Comparison of ENCODE assay signal across 21 mouse cellular contexts in the genomic region with DNA sequence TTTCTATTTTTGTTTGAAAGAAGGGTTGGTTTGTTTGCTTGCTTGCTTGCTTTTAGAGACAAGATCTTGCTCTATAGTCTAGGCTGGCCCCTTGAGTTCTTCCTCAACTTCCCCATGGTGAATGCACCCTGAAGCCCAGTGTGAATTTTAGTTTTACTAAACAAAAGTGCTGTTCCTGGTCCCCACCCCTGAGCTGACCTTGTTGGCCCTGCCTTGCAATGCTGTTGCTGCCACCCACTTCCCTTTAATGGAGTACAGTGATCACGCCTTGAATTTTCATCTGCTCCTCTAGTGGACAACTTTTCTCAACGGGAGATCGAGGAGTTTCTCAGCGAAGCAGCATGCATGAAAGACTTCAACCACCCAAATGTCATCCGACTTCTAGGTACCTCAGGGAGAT. TPM values are rescaled to one million over a fixed set of nuclear protein-coding genes. Genes with fewer than 3 reads are reported as not detected.
DNase-seq lines count a peak whose midpoint lies in the region; ATAC-seq and TF ChIP-seq lines count a peak whose summit lies in the region.
"Had no signal": no experiment of that assay in that cellular context is flagged by ENCODE, and none has a peak within 500 bp of the region (broad histone marks: within the 10 kb centered on the region; RNA-seq: fewer than 3 reads in every experiment).

No protein-coding gene starts in this region.

- 87% methylated on average over 5 of the region's 5 CpGs for WGBS in lung, postnatal 0 days
- WGBS in embryonic facial prominence, embryonic 10.5 days: 88% methylated on average over 5 of the region's 5 CpGs
- WGBS in thymus, adult 2 months: 70% methylated on average over 5 of the region's 5 CpGs
- whole genome bisulfite sequencing in midbrain, embryonic 16.5 days: 95% methylated on average over 5 of the region's 5 CpGs

- no peak for TF ChIP-seq POLR2A in thymus, adult 2 months (IDR thresholded peaks at IDR 0.05; ENCODE audit: control insufficient read depth, extremely low read depth, insufficient read depth, low read length, poor library complexity)

- no peak for TF ChIP-seq CTCF in lung, postnatal 0 days (IDR thresholded peaks at IDR 0.05)
- no peak for TF ChIP-seq CTCF in thymus, adult 2 months (IDR thresholded peaks at IDR 0.05; ENCODE audit: borderline replicate concordance, control insufficient read depth, extremely low read depth, insufficient read depth, low read length, poor library complexity)

- no peak for TF ChIP-seq EP300 in lung, postnatal 0 days (IDR thresholded peaks at IDR 0.05)

- no peak overlapping the region for H3K9ac ChIP-seq in lung, postnatal 0 days (replicated peaks; ENCODE audit: low read depth)
- H3K9ac ChIP-seq in midbrain, embryonic 16.5 days (ENCODE audit: low read depth, low read length): no peak overlapping the region
- H3K9ac ChIP-seq: embryonic facial prominence, embryonic 15.5 days; hindbrain, embryonic 12.5 days; hindbrain, embryonic 15.5 days had no signal

- no peaks in the 10 kb centered on the region for H3K27me3 ChIP-seq in lung, postnatal 0 days (replicated peaks; ENCODE audit: insufficient read depth, low read length)
- H3K27me3 ChIP-seq in embryonic facial prominence, embryonic 10.5 days (replicated peaks; ENCODE audit: low read depth, poor library complexity, severe bottlenecking): no peaks in the 10 kb centered on the region
- no peaks in the 10 kb centered on the region; the same call in 1 of the 2 replicates for H3K27me3 ChIP-seq in thymus, adult 2 months (ENCODE audit: control insufficient read depth, insufficient read depth, low read length)
- no peaks in the 10 kb centered on the region for H3K27me3 ChIP-seq in midbrain, embryonic 16.5 days (ENCODE audit: control insufficient read depth, insufficient read depth, low read depth, low read length)
- H3K27me3 ChIP-seq: embryonic facial prominence, embryonic 15.5 days; hindbrain, embryonic 12.5 days; hindbrain, embryonic 15.5 days had no signal

- H3K36me3 ChIP-seq in lung, postnatal 0 days (ENCODE audit: insufficient read depth, low read length): peaks cover 16% of the 10 kb centered on the region; the same call in 1 of the 2 replicates
- peaks cover 62% of the 10 kb centered on the region for H3K36me3 ChIP-seq in embryonic facial prominence, embryonic 10.5 days (replicated peaks)
- H3K36me3 ChIP-seq in thymus, adult 2 months (ENCODE audit: control insufficient read depth, insufficient read depth, low read length): no peaks in the 10 kb centered on the region
- H3K36me3 ChIP-seq in midbrain, embryonic 16.5 days (ENCODE audit: control insufficient read depth, insufficient read depth, low read length): no peaks in the 10 kb centered on the region
- H3K36me3 ChIP-seq: hindbrain, embryonic 12.5 days; hindbrain, embryonic 15.5 days had no signal

- H3K9me3 ChIP-seq in lung, postnatal 0 days (ENCODE audit: low read length): no peaks in the 10 kb centered on the region
- no peaks in the 10 kb centered on the region for H3K9me3 ChIP-seq in embryonic facial prominence, embryonic 10.5 days
- no peaks in the 10 kb centered on the region for H3K9me3 ChIP-seq in midbrain, embryonic 16.5 days (replicated peaks; ENCODE audit: control insufficient read depth, low read length, poor library complexity, severe bottlenecking)
- H3K9me3 ChIP-seq: embryonic facial prominence, embryonic 15.5 days; hindbrain, embryonic 12.5 days; hindbrain, embryonic 15.5 days had no signal

- H3K27ac ChIP-seq in lung, postnatal 0 days (ENCODE audit: low read length): no peak overlapping the region
- peak overlapping the region; percentile 63; the same call in 1 of the 2 replicates for H3K27ac ChIP-seq in embryonic facial prominence, embryonic 10.5 days (replicated peaks)
- H3K27ac ChIP-seq in thymus, adult 2 months (ENCODE audit: control insufficient read depth, insufficient read depth, low read length): no peak overlapping the region
- no peak overlapping the region for H3K27ac ChIP-seq in midbrain, embryonic 16.5 days (ENCODE audit: low read length)
- H3K27ac ChIP-seq: embryonic facial prominence, embryonic 15.5 days; heart, adult 2 months; hindbrain, embryonic 12.5 days; hindbrain, embryonic 15.5 days had no signal

- H3K4me1 ChIP-seq in lung, postnatal 0 days (ENCODE audit: insufficient read depth, low read depth, low read length): no peaks in the 10 kb centered on the region
- H3K4me1 ChIP-seq in embryonic facial prominence, embryonic 10.5 days: peaks cover 34% of the 10 kb centered on the region
- no peaks in the 10 kb centered on the region for H3K4me1 ChIP-seq in thymus, adult 2 months (replicated peaks; ENCODE audit: control insufficient read depth, insufficient read depth, low read length)
- no peaks in the 10 kb centered on the region for H3K4me1 ChIP-seq in midbrain, embryonic 16.5 days (ENCODE audit: control insufficient read depth, insufficient read depth, low read length)
- H3K4me1 ChIP-seq: embryonic facial prominence, embryonic 15.5 days; hindbrain, embryonic 15.5 days had no signal

- H3K4me3 ChIP-seq in lung, postnatal 0 days (ENCODE audit: low read depth, low read length): no peak overlapping the region
- H3K4me3 ChIP-seq in embryonic facial prominence, embryonic 10.5 days: no peak overlapping the region
- no peak overlapping the region for H3K4me3 ChIP-seq in thymus, adult 2 months (ENCODE audit: control insufficient read depth, insufficient read depth, low read length)
- no peak overlapping the region for H3K4me3 ChIP-seq in midbrain, embryonic 16.5 days (ENCODE audit: low read depth, low read length)
- H3K4me3 ChIP-seq: embryonic facial prominence, embryonic 15.5 days; heart, adult 2 months; hindbrain, embryonic 12.5 days; hindbrain, embryonic 15.5 days had no signal

- peak; percentile 13 for DNase-seq in lung, postnatal 36 days
- DNase-seq in lung, postnatal 0 days (ENCODE audit: low spot score): no peak
- DNase-seq in embryonic facial prominence, embryonic 10.5 days (ENCODE audit: low spot score): no peak
- no peak for DNase-seq in thymus, adult 2 months
- no peak for DNase-seq in heart, adult 8-10 months (ENCODE audit: low spot score)
- DNase-seq: adrenal gland, adult 8-10 months; adrenal gland, postnatal 25 days; cerebellum, adult 18-20 months; cerebellum, adult 9-10 months; cerebellum, postnatal 14 days; gastrocnemius, postnatal 25 days; heart, adult 2 months had no signal

- no peak for ATAC-seq in lung, postnatal 0 days
- ATAC-seq in granulocyte monocyte progenitor cell, adult 5-6 weeks (replicated peaks; ENCODE audit: poor library complexity, severe bottlenecking): peak; percentile 50
- ATAC-seq in midbrain, embryonic 16.5 days: no peak
- ATAC-seq: activated CD4-positive, CD25-positive, alpha-beta regulatory T cell, adult 4 months; CD4-positive, CD25-positive, alpha-beta regulatory T cell, adult 4 months; forebrain, embryonic 14.5 days had no signal

- no peak overlapping the region for H3K4me2 ChIP-seq in lung, postnatal 0 days (replicated peaks; ENCODE audit: low read depth, low read length)
- H3K4me2 ChIP-seq in midbrain, embryonic 16.5 days (ENCODE audit: low read length): no peak overlapping the region
- H3K4me2 ChIP-seq: embryonic facial prominence, embryonic 15.5 days; heart, embryonic 11.5 days; hindbrain, embryonic 12.5 days; hindbrain, embryonic 15.5 days had no signal

RNA-seq across cellular contexts. Expression of gene Tmem87b, which starts 35.7 kb away (rescaled TPM):
- polyA plus RNA-seq in lung, postnatal 0 days (2015; fragmentation: Nextera tagmentation; extraction: Ambion mirVana): 40.0 and 40.3 TPM in 2 replicates
- polyA plus RNA-seq in embryonic facial prominence, embryonic 10.5 days (2016; fragmentation: Nextera tagmentation; extraction: Ambion mirVana): 29.7 TPM in 2 replicates
- 11.7 and 18.5 TPM in 2 replicates for total RNA-seq in granulocyte monocyte progenitor cell, adult 5-6 weeks (2014; fragmentation: Nextera tagmentation)
- total RNA-seq in granulocyte monocyte progenitor cell, adult 5-6 weeks (2017): 17.7 and 20.8 TPM in 2 replicates
- polyA plus RNA-seq in thymus, adult 2 months (2012; rRNA removed): 16.2 and 18.3 TPM in 2 replicates
- total RNA-seq in heart, adult 8-10 months (2022): 10 to 100 TPM; 18.0 to 20.6 (median 19.3) TPM
- 39.3 and 42.7 TPM in 2 replicates for polyA plus RNA-seq in midbrain, embryonic 16.5 days (2015; fragmentation: Nextera tagmentation; extraction: Ambion mirVana)
